Comparison of ENCODE assay signal across 10 mouse cellular contexts in the genomic region with DNA sequence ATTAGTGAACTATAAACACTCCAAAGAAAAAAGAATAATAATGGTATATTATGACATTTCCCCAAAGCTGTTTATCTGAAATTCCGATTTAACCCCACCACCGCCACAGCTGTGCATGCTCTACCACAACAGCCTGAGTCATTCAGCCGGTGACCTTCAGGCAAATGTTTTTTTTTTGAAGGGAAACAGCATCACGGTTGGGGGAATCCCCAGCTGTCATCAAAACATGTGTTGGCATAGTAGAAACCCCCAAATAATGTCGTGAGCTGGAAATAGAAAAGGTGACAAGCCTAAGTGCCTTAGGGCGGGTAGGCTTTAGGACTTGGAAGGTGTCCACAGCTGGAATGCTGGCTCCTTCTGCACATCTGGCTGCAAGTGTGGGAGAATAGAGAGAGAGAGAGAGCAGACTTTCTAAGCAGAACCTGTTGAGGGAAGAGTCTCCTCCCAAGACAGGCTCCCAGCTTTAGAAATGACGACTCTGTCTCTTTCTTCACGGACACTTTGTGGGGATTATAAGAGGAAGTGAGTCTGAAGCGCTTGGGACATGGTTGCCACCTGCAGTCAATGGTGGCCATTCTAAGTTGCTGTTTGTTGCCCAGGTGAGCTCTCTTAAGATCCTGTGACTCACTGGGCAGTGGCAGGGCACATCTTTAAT. TPM values are rescaled to one million over a fixed set of nuclear protein-coding genes. Genes with fewer than 3 reads are reported as not detected.
DNase-seq lines count a peak whose midpoint lies in the region; ATAC-seq and TF ChIP-seq lines count a peak whose summit lies in the region.
"Had no signal": no experiment of that assay in that cellular context is flagged by ENCODE, and none has a peak within 500 bp of the region (broad histone marks: within the 10 kb centered on the region; RNA-seq: fewer than 3 reads in every experiment).

No protein-coding gene starts in this region.

- no peak overlapping the region for H3K4me3 ChIP-seq in embryonic facial prominence, embryonic 14.5 days (ENCODE audit: low read depth, low read length)
- no peak overlapping the region for H3K4me3 ChIP-seq in embryonic facial prominence, embryonic 10.5 days
- H3K4me3 ChIP-seq in MEL (ENCODE audit: control insufficient read depth in 1 of 2, insufficient read depth in 1 of 2, low read depth in 2 of 2, low read length in 2 of 2) = peak overlapping the region; percentile 42 to 61
- no peak overlapping the region for H3K4me3 ChIP-seq in cerebellum, adult 2 months (replicated peaks; ENCODE audit: insufficient read depth, low read depth, low read length)
- H3K4me3 ChIP-seq: heart, embryonic 15.5 days had no signal

- WGBS in embryonic facial prominence, embryonic 14.5 days = 41% methylated on average over 9 of the region's 9 CpGs
- WGBS in embryonic facial prominence, embryonic 10.5 days = 65% methylated on average over 9 of the region's 9 CpGs
- WGBS in cerebellum, adult 2 months = 69% methylated on average over 9 of the region's 9 CpGs

- no peak for TF ChIP-seq RAD21 in MEL (IDR thresholded peaks at IDR 0.05; ENCODE audit: low read depth, low read length)

- no peak for TF ChIP-seq CTCF in MEL (IDR thresholded peaks at IDR 0.05 in 2 of 3, conservative IDR thresholded peaks at IDR 0.05 in 1 of 3; ENCODE audit: control insufficient read depth in 1 of 3, insufficient read depth in 1 of 3, low read depth in 2 of 3, low read length in 3 of 3, poor library complexity in 1 of 3, severe bottlenecking in 1 of 3)
- no peak for TF ChIP-seq CTCF in cerebellum, adult 2 months (IDR thresholded peaks at IDR 0.05; ENCODE audit: borderline replicate concordance, insufficient read depth, low read depth, low read length)

- H3K79me2 ChIP-seq in MEL (ENCODE audit: control insufficient read depth, insufficient read depth, low read length, poor library complexity) = no peaks in the 10 kb centered on the region; the same call in 1 of the 2 replicates

- no peak for ATAC-seq in embryonic facial prominence, embryonic 14.5 days (ENCODE audit: low read depth)
- peak; percentile 34 to 43 for ATAC-seq in hematopoietic stem cell, adult 5-6 weeks (replicated peaks in 1 of 2; ENCODE audit: insufficient read depth in 1 of 2, low FRiP score in 2 of 2, low TSS enrichment in 1 of 2, low read depth in 1 of 2, poor library complexity in 2 of 2, severe bottlenecking in 2 of 2)

- no peaks in the 10 kb centered on the region for H3K9me3 ChIP-seq in embryonic facial prominence, embryonic 14.5 days (ENCODE audit: control insufficient read depth, low read length)
- H3K9me3 ChIP-seq in embryonic facial prominence, embryonic 10.5 days = no peaks in the 10 kb centered on the region
- no peaks in the 10 kb centered on the region for H3K9me3 ChIP-seq in MEL (replicated peaks; ENCODE audit: insufficient read depth, low read length)
- H3K9me3 ChIP-seq: heart, embryonic 15.5 days had no signal

- H3K4me1 ChIP-seq in embryonic facial prominence, embryonic 14.5 days (ENCODE audit: control insufficient read depth, insufficient read depth, low read length) = peaks cover 17% of the 10 kb centered on the region; the same call in 1 of the 2 replicates
- peaks cover 37% of the 10 kb centered on the region for H3K4me1 ChIP-seq in embryonic facial prominence, embryonic 10.5 days
- H3K4me1 ChIP-seq in MEL (ENCODE audit: control insufficient read depth in 1 of 2, insufficient read depth in 2 of 2, low read length in 2 of 2) = peaks cover 6 to 54% of the 10 kb centered on the region in 2 experiments
- peaks cover 3% of the 10 kb centered on the region; the same call in 1 of the 2 replicates for H3K4me1 ChIP-seq in cerebellum, adult 2 months (ENCODE audit: control insufficient read depth, insufficient read depth, low read length)

- H3K27ac ChIP-seq in embryonic facial prominence, embryonic 14.5 days (replicated peaks; ENCODE audit: low read depth, low read length) = no peak overlapping the region
- H3K27ac ChIP-seq in embryonic facial prominence, embryonic 10.5 days (replicated peaks) = no peak overlapping the region
- peak overlapping the region; percentile 89 for H3K27ac ChIP-seq in MEL (ENCODE audit: control insufficient read depth, low read depth, low read length)
- H3K27ac ChIP-seq in cerebellum, adult 2 months (ENCODE audit: insufficient read depth, low read length) = no peak overlapping the region

- H3K36me3 ChIP-seq in embryonic facial prominence, embryonic 14.5 days (ENCODE audit: control insufficient read depth, insufficient read depth, low read length) = no peaks in the 10 kb centered on the region
- no peaks in the 10 kb centered on the region for H3K36me3 ChIP-seq in embryonic facial prominence, embryonic 10.5 days (replicated peaks)
- H3K36me3 ChIP-seq in MEL (ENCODE audit: control insufficient read depth in 1 of 2, insufficient read depth in 2 of 2, low read length in 2 of 2) = peaks cover 0 to 28% of the 10 kb centered on the region in 2 experiments; a peak in 2 of 4 replicates
- H3K36me3 ChIP-seq: heart, embryonic 15.5 days had no signal

- H3K4me2 ChIP-seq in embryonic facial prominence, embryonic 14.5 days (ENCODE audit: low read depth, low read length) = no peak overlapping the region
- H3K4me2 ChIP-seq: heart, embryonic 15.5 days had no signal

- peak; percentile 14 for DNase-seq in embryonic facial prominence, embryonic 14.5 days (ENCODE audit: low spot score)
- no peak for DNase-seq in embryonic facial prominence, embryonic 10.5 days (ENCODE audit: low spot score)
- peak; percentile 71 for DNase-seq in MEL (ENCODE audit: low read depth, low spot score)
- peak; percentile 55 to 57 for DNase-seq in spleen, adult 18-20 months
- no peak for DNase-seq in cerebellum, adult 2 months
- no peak for DNase-seq in right cerebral cortex, postnatal 14 days
- DNase-seq in layer of hippocampus, postnatal 25 days (ENCODE audit: extremely low spot score in 1 of 2, low spot score in 1 of 2) = no peak
- DNase-seq: kidney, postnatal 10 days had no signal

- H3K27me3 ChIP-seq in embryonic facial prominence, embryonic 14.5 days (replicated peaks; ENCODE audit: control insufficient read depth, insufficient read depth, low read length) = no peaks in the 10 kb centered on the region
- peaks cover 20% of the 10 kb centered on the region; the same call in 1 of the 2 replicates for H3K27me3 ChIP-seq in embryonic facial prominence, embryonic 10.5 days (replicated peaks; ENCODE audit: low read depth, poor library complexity, severe bottlenecking)
- H3K27me3 ChIP-seq in MEL (ENCODE audit: control insufficient read depth in 1 of 2, insufficient read depth in 2 of 2, low read length in 2 of 2) = no peaks in the 10 kb centered on the region
- no peaks in the 10 kb centered on the region for H3K27me3 ChIP-seq in cerebellum, adult 2 months (ENCODE audit: control insufficient read depth, insufficient read depth, low read length)
- H3K27me3 ChIP-seq: heart, embryonic 15.5 days had no signal

- TF ChIP-seq EP300 in MEL (IDR thresholded peaks at IDR 0.05; ENCODE audit: low read depth in 1 of 2, low read length in 2 of 2) = peak in 1 of 2 experiments; percentile 26; a peak in 1 of 4 replicates

- no peak for TF ChIP-seq POLR2A in MEL (IDR thresholded peaks at IDR 0.05; ENCODE audit: control insufficient read depth in 1 of 2, insufficient read depth in 1 of 2, low read depth in 1 of 2, low read length in 2 of 2, poor library complexity in 1 of 2)
- no peak for TF ChIP-seq POLR2A in cerebellum, adult 2 months (IDR thresholded peaks at IDR 0.05; ENCODE audit: borderline replicate concordance, insufficient read depth, low read length)

- no peak overlapping the region for H3K9ac ChIP-seq in embryonic facial prominence, embryonic 14.5 days (ENCODE audit: low read depth, low read length)
- peak overlapping the region; percentile 84 for H3K9ac ChIP-seq in MEL (ENCODE audit: control insufficient read depth, low read depth, low read length, poor library complexity, severe bottlenecking)
- H3K9ac ChIP-seq: heart, embryonic 15.5 days had no signal

TF ChIP-seq in MEL, 35 proteins besides CTCF, POLR2A, EP300 and RAD21:
- peak; percentile 87 for TF ChIP-seq ETS1 (IDR thresholded peaks at IDR 0.05; ENCODE audit: low read depth, low read length)
- 0 out of 2 replicates have a peak, but pooled peaks have one; percentile 21 for TF ChIP-seq GATA1 (IDR thresholded peaks at IDR 0.05; ENCODE audit: low read depth, low read length)
- TF ChIP-seq TBP (IDR thresholded peaks at IDR 0.05; ENCODE audit: low read depth, low read length) = 0 out of 2 replicates have a peak, but pooled peaks have one; percentile 35
- TF ChIP-seq ZKSCAN1 (IDR thresholded peaks at IDR 0.05; ENCODE audit: low read depth, low read length) = no peak
- TF ChIP-seq ZNF384 (IDR thresholded peaks at IDR 0.05; ENCODE audit: low read depth, low read length) = peak; percentile 79
- 0 out of 2 replicates have a peak, but pooled peaks have one; percentile 8 for TF ChIP-seq TCF12 (IDR thresholded peaks at IDR 0.05; ENCODE audit: low read depth, low read length)
- TF ChIP-seq POLR2AphosphoS2 (IDR thresholded peaks at IDR 0.05; ENCODE audit: low read length) = no peak
- peak; percentile 56 for TF ChIP-seq MXI1 (IDR thresholded peaks at IDR 0.05; ENCODE audit: low read depth, low read length)
- TF ChIP-seq SIN3A (IDR thresholded peaks at IDR 0.05; ENCODE audit: low read length) = peak; percentile 65

RNA-seq across cellular contexts. Expression of a gene that starts 33.5 kb away (rescaled TPM):
- 10.5 and 12.7 TPM in 2 replicates for polyA plus RNA-seq in embryonic facial prominence, embryonic 14.5 days (2014; fragmentation: Nextera tagmentation; extraction: Ambion mirVana)
- polyA plus RNA-seq in embryonic facial prominence, embryonic 10.5 days (2016; fragmentation: Nextera tagmentation; extraction: Ambion mirVana) = 10.2 and 12.3 TPM in 2 replicates
- 0.07 and 0.23 TPM in 2 replicates for total RNA-seq in MEL (2012; rRNA removed)
- polyA plus RNA-seq in MEL (2012; ENCODE audit: insufficient read depth in 1 of 2, insufficient read length in 2 of 2, low read depth in 1 of 2, low replicate concordance in 2 of 2, missing spikeins in 1 of 2) = under 1 TPM in 1 of 2 experiments, not detected in 1; 0.39 TPM
- total RNA-seq in hematopoietic stem cell, adult 5-6 weeks (2017) = 36.9 and 54.2 TPM in 2 replicates
- polyA plus RNA-seq in cerebellum, adult 2 months (2012; rRNA removed) = 5.5 and 5.9 TPM in 2 replicates
- 1 to 10 TPM; 5.6 to 8.2 TPM for total RNA-seq in layer of hippocampus, postnatal 25 days (2021)

RNA-seq across cellular contexts. Expression of a gene that starts 46.5 kb away (rescaled TPM):
- 396 and 441 TPM in 2 replicates for polyA plus RNA-seq in embryonic facial prominence, embryonic 14.5 days (2014; fragmentation: Nextera tagmentation; extraction: Ambion mirVana)
- 278 and 280 TPM in 2 replicates for polyA plus RNA-seq in embryonic facial prominence, embryonic 10.5 days (2016; fragmentation: Nextera tagmentation; extraction: Ambion mirVana)
- total RNA-seq in MEL (2012; rRNA removed) = 119 and 143 TPM in 2 replicates
- 100 to 1,000 TPM; 147 to 233 TPM for polyA plus RNA-seq in MEL (2012; ENCODE audit: insufficient read depth in 1 of 2, insufficient read length in 2 of 2, low read depth in 1 of 2, low replicate concordance in 2 of 2, missing spikeins in 1 of 2)
- 60.6 and 87.5 TPM in 2 replicates for total RNA-seq in hematopoietic stem cell, adult 5-6 weeks (2017)
- polyA plus RNA-seq in cerebellum, adult 2 months (2012; rRNA removed) = 447 and 479 TPM in 2 replicates
- 100 to 1,000 TPM; 556 to 630 TPM for total RNA-seq in layer of hippocampus, postnatal 25 days (2021)

Comparison
In these comparisons a context has a peak if more than half of its experiments do, and no peak if none do; other contexts are left out.
1. DNase-seq: peak in embryonic facial prominence, embryonic 14.5 days (single experiment), MEL (single experiment) and spleen, adult 18-20 months (2 of 2); none in embryonic facial prominence, embryonic 10.5 days (single experiment), cerebellum, adult 2 months (0 of 2), right cerebral cortex, postnatal 14 days (single experiment) and layer of hippocampus, postnatal 25 days (0 of 2).
2. H3K4me3 ChIP-seq: peak in MEL (2 of 2); none in embryonic facial prominence, embryonic 14.5 days (single experiment), embryonic facial prominence, embryonic 10.5 days (single experiment) and cerebellum, adult 2 months (single experiment).